ENCODE assay signal across 9 mouse cellular contexts in the genomic region with DNA sequence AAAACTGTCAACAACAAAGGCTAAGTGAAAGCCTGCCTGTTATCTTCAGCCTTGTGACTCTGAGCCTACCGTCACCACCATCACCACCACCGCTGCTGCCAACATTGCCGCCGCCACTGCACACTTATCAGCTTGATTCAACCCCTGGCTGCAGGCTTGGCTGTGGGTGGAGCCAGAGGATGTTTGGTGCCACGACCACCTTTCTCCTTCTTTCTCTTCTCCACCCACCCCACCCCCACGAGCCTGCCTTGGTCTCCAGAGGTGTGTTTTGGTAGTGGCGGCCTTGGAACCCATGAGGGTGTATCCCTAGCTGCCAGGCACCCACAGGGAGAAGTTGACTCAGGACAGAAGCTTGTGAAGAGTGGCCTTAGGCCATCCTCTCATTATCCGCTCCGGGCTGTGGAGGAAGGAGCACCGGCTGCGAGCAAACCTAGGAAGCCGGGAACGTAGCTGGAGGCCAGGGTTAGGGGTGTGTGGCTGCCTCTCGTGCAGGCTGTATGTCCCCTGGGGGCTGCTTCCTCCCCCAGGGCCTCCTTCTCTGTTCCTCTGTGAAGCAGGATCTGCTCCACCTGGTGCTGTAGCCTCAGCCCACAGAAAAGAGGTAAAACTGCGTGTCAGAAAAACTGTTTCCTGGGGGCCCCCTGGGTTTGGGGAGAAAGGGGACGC. TPM values are rescaled to one million over a fixed set of nuclear protein-coding genes. Genes with fewer than 3 reads are reported as not detected.
A peak's percentile ranks its signal among the peaks of the same experiment; 100 is the strongest.
DNase-seq lines count a peak whose midpoint lies in the region; ATAC-seq and TF ChIP-seq lines count a peak whose summit lies in the region.
"Had no signal": no experiment of that assay in that cellular context is flagged by ENCODE, and none has a peak within 500 bp of the region (broad histone marks: within the 10 kb centered on the region; RNA-seq: fewer than 3 reads in every experiment).

No protein-coding gene starts in this region.

- intact Hi-C loops in gastrocnemius, adult 2 months (cut with DNase I): no loop called here
- intact Hi-C loops in left cerebral cortex, postnatal 14 days (cut with DNase I): no loop called here
- intact Hi-C loops in left cerebral cortex, postnatal 36 days (cut with DNase I): no loop called here

- H3K27ac ChIP-seq in gastrocnemius, adult 2 months: peak overlapping the region; percentile 94
- H3K27ac ChIP-seq in hindbrain, embryonic 12.5 days: peak overlapping the region; percentile 25
- peak overlapping the region; percentile 40; the same call in 1 of the 2 replicates for H3K27ac ChIP-seq in midbrain, embryonic 16.5 days (ENCODE audit: low read length)
- H3K27ac ChIP-seq: lung, embryonic 15.5 days had no signal

- no peaks in the 10 kb centered on the region for H3K27me3 ChIP-seq in hindbrain, embryonic 12.5 days
- no peaks in the 10 kb centered on the region for H3K27me3 ChIP-seq in midbrain, embryonic 16.5 days (ENCODE audit: control insufficient read depth, insufficient read depth, low read depth, low read length)
- H3K27me3 ChIP-seq: lung, embryonic 15.5 days had no signal

- H3K9ac ChIP-seq in hindbrain, embryonic 12.5 days: no peak overlapping the region
- H3K9ac ChIP-seq in midbrain, embryonic 16.5 days (ENCODE audit: low read depth, low read length): peak overlapping the region; percentile 40; the same call in 1 of the 2 replicates
- H3K9ac ChIP-seq: lung, embryonic 15.5 days had no signal

- H3K4me2 ChIP-seq in hindbrain, embryonic 12.5 days (replicated peaks): no peak overlapping the region
- H3K4me2 ChIP-seq in midbrain, embryonic 16.5 days (ENCODE audit: low read length): no peak overlapping the region
- H3K4me2 ChIP-seq: lung, embryonic 15.5 days had no signal

- H3K9me3 ChIP-seq in hindbrain, embryonic 12.5 days (replicated peaks): no peaks in the 10 kb centered on the region
- no peaks in the 10 kb centered on the region for H3K9me3 ChIP-seq in midbrain, embryonic 16.5 days (replicated peaks; ENCODE audit: control insufficient read depth, low read length, poor library complexity, severe bottlenecking)
- H3K9me3 ChIP-seq: lung, embryonic 15.5 days had no signal

- H3K36me3 ChIP-seq in hindbrain, embryonic 12.5 days: no peaks in the 10 kb centered on the region
- H3K36me3 ChIP-seq in midbrain, embryonic 16.5 days (ENCODE audit: control insufficient read depth, insufficient read depth, low read length): no peaks in the 10 kb centered on the region
- H3K36me3 ChIP-seq: lung, embryonic 15.5 days had no signal

- no peak for TF ChIP-seq CTCF in gastrocnemius, adult 2 months (IDR thresholded peaks at IDR 0.05)

- no peak for ATAC-seq in hindbrain, embryonic 12.5 days (ENCODE audit: low FRiP score)
- ATAC-seq in midbrain, embryonic 16.5 days: no peak

- DNase-seq in gastrocnemius, adult 2 months: no peak
- no peak for DNase-seq in gastrocnemius, postnatal 25 days
- peak; percentile 53 for DNase-seq in T-cell, adult 2 months (ENCODE audit: low spot score)
- DNase-seq in layer of hippocampus, adult 9-11 months: no peak
- no peak for DNase-seq in left cerebral cortex, postnatal 14 days (ENCODE audit: low spot score in 2 of 2)
- DNase-seq in left cerebral cortex, postnatal 36 days (ENCODE audit: low spot score in 2 of 2): no peak

- H3K4me1 ChIP-seq in hindbrain, embryonic 12.5 days: peaks cover 57% of the 10 kb centered on the region
- peaks cover 43% of the 10 kb centered on the region for H3K4me1 ChIP-seq in midbrain, embryonic 16.5 days (ENCODE audit: control insufficient read depth, insufficient read depth, low read length)

- H3K4me3 ChIP-seq in gastrocnemius, adult 2 months: no peak overlapping the region
- H3K4me3 ChIP-seq in hindbrain, embryonic 12.5 days: no peak overlapping the region
- no peak overlapping the region for H3K4me3 ChIP-seq in midbrain, embryonic 16.5 days (ENCODE audit: low read depth, low read length)
- H3K4me3 ChIP-seq: lung, embryonic 15.5 days had no signal

- WGBS in hindbrain, embryonic 12.5 days: 67% methylated on average over 16 of the region's 16 CpGs
- WGBS in midbrain, embryonic 16.5 days: 55% methylated on average over 16 of the region's 16 CpGs

RNA-seq across cellular contexts. Expression of a gene that starts 54.9 kb away (rescaled TPM):
- 10 to 100 TPM; 21.5 to 28.2 TPM for total RNA-seq in gastrocnemius, adult 2 months (2021)
- total RNA-seq in gastrocnemius, postnatal 25 days (2021): 10 to 100 TPM; 22.0 to 24.0 TPM
- 75.9 and 86.3 TPM in 2 replicates for polyA plus RNA-seq in hindbrain, embryonic 12.5 days (2016; fragmentation: Nextera tagmentation; extraction: Ambion mirVana)
- 69.3 and 76.9 TPM in 2 replicates for polyA plus RNA-seq in midbrain, embryonic 16.5 days (2015; fragmentation: Nextera tagmentation; extraction: Ambion mirVana)
- 10 to 100 TPM; 74.0 to 78.2 TPM for total RNA-seq in left cerebral cortex, postnatal 14 days (2021)
- total RNA-seq in left cerebral cortex, postnatal 36 days (2021): 10 to 100 TPM; 70.7 to 73.6 TPM

Comparison
In these comparisons a context has a peak if more than half of its experiments do, and no peak if none do; other contexts are left out.
1. H3K27ac ChIP-seq: peak in every context shown above with its lines; median percentile 94 in gastrocnemius, adult 2 months; 40 in midbrain, embryonic 16.5 days; 25 in hindbrain, embryonic 12.5 days.